Mouse (Mus musculus): ENCODE data around the gene Aldh6a1. TPM values are rescaled to one million over a fixed set of nuclear protein-coding genes. Genes with fewer than 3 reads are reported as not detected.

Aldh6a1 gene
- polyA plus RNA-seq, 1 experiment from 2014 or later = 29.5 TPM

GRCm38 (mm10) chr12:84396947-84397679 lies 53.7 kb downstream of the Aldh6a1 start:
- H3K4me3 ChIP-seq (ENCODE audit: low read depth, low read length) = no peak overlapping the region
- no peak for ATAC-seq (replicated peaks; ENCODE audit: low FRiP score, low TSS enrichment, low read depth)
- H3K4me2 ChIP-seq (ENCODE audit: low read length) = no peak overlapping the region
- no peaks in the 10 kb centered on the region for H3K36me3 ChIP-seq (ENCODE audit: control insufficient read depth, insufficient read depth, low read length)
- no peak overlapping the region for H3K9ac ChIP-seq (ENCODE audit: low read length)
- H3K9me3 ChIP-seq (ENCODE audit: control insufficient read depth, low read length) = no peaks in the 10 kb centered on the region
- H3K27me3 ChIP-seq (replicated peaks; ENCODE audit: control insufficient read depth, insufficient read depth, low read length) = no peaks in the 10 kb centered on the region
- 89% methylated on average over 14 of the region's 14 CpGs for WGBS
- H3K4me1 ChIP-seq (replicated peaks; ENCODE audit: control insufficient read depth, insufficient read depth, low read length) = 0 out of 2 replicates have a peak, but pooled peaks cover 3% of the 10 kb centered on the region
- no peak overlapping the region for H3K27ac ChIP-seq (ENCODE audit: low read depth)
- no peak for DNase-seq (ENCODE audit: low spot score)

- ATAC-seq (replicated peaks; ENCODE audit: low FRiP score, low TSS enrichment, low read depth) = no peak
- H3K4me3 ChIP-seq (ENCODE audit: low read depth, low read length) = no peak overlapping the region
- H3K36me3 ChIP-seq (ENCODE audit: control insufficient read depth, insufficient read depth, low read length) = no peaks in the 10 kb centered on the region
- no peaks in the 10 kb centered on the region for H3K4me1 ChIP-seq (replicated peaks; ENCODE audit: control insufficient read depth, insufficient read depth, low read length)
- DNase-seq (ENCODE audit: low spot score) = no peak
- H3K9ac ChIP-seq (ENCODE audit: low read length) = no peak overlapping the region
- H3K27me3 ChIP-seq (replicated peaks; ENCODE audit: control insufficient read depth, insufficient read depth, low read length) = no peaks in the 10 kb centered on the region
- no peak overlapping the region for H3K27ac ChIP-seq (ENCODE audit: low read depth)
- H3K9me3 ChIP-seq (ENCODE audit: control insufficient read depth, low read length) = no peaks in the 10 kb centered on the region
- H3K4me2 ChIP-seq (ENCODE audit: low read length) = no peak overlapping the region
- WGBS = 83% methylated on average over 5 of the region's 5 CpGs
Measured at GRCm38 (mm10) chr12:84393847-84394246, 57.0 kb downstream of the Aldh6a1 start.

DNA sequence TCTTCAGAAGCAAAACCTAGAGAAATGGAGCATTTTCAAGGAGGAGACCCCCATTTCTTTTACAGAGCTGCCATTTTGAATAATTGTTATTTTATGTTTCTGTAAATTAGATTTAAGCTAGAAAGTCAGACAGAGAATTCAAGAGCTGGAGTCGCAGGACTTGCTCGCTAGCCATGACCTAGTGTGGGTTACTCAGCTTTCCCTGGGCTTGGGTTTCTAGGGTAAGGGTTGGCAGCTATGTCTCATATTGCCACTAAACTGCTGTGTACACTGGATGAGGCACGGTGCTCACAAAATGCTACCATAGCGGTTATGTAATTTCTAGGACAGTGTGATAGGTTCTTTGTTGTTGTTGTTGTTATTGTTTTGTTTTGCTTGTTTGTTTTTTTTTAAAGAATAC lies 58.1 kb downstream of the Aldh6a1 start:
- Histone ChIP-seq H3K4me2 (ENCODE audit: low read length) (no peak overlapping the region), H3K27ac (ENCODE audit: low read depth) (no peak overlapping the region), H3K9me3 (ENCODE audit: control insufficient read depth, low read length) (no peaks in the 10 kb centered on the region), H3K36me3 (ENCODE audit: control insufficient read depth, insufficient read depth, low read length) (no peaks in the 10 kb centered on the region), H3K27me3 (replicated peaks; ENCODE audit: control insufficient read depth, insufficient read depth, low read length) (no peaks in the 10 kb centered on the region), H3K9ac (ENCODE audit: low read length) (no peak overlapping the region), H3K4me3 (ENCODE audit: low read depth, low read length) (no peak overlapping the region), H3K4me1 (replicated peaks; ENCODE audit: control insufficient read depth, insufficient read depth, low read length) (no peaks in the 10 kb centered on the region)
- ATAC-seq (replicated peaks; ENCODE audit: low FRiP score, low TSS enrichment, low read depth) (no peak), DNase-seq (ENCODE audit: low spot score) (no peak)
- WGBS = 93% methylated on average over 4 of the region's 4 CpGs

DNA sequence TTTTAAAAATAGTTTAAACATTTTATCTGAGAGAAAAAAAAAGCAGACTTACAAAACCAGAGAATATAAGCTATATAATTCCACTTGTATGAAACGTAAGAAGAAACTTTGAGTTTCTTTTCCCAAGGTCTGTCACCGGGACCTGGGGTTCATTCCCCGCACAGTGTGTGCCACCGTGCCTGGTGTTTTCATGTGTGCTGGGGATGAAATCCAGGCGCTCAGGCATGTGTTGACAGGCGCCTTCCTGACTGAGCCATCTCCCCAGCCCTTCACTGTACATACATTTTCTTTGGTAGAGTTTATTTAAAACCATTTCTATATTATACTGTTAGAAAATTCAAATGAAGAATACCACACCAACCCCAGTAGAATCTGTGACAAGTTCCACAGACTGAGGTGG lies 60.5 kb downstream of the Aldh6a1 start:
- no peaks in the 10 kb centered on the region for H3K9me3 ChIP-seq (ENCODE audit: control insufficient read depth, low read length)
- no peaks in the 10 kb centered on the region for H3K27me3 ChIP-seq (replicated peaks; ENCODE audit: control insufficient read depth, insufficient read depth, low read length)
- 75% methylated on average over 6 of the region's 6 CpGs for WGBS
- H3K27ac ChIP-seq (ENCODE audit: low read depth) = no peak overlapping the region
- H3K9ac ChIP-seq (ENCODE audit: low read length) = no peak overlapping the region
- no peak for DNase-seq (ENCODE audit: low spot score)
- H3K36me3 ChIP-seq (ENCODE audit: control insufficient read depth, insufficient read depth, low read length) = no peaks in the 10 kb centered on the region
- no peak overlapping the region for H3K4me2 ChIP-seq (ENCODE audit: low read length)
- ATAC-seq (replicated peaks; ENCODE audit: low FRiP score, low TSS enrichment, low read depth) = no peak
- no peaks in the 10 kb centered on the region for H3K4me1 ChIP-seq (replicated peaks; ENCODE audit: control insufficient read depth, insufficient read depth, low read length)
- H3K4me3 ChIP-seq (ENCODE audit: low read depth, low read length) = no peak overlapping the region

- no peak overlapping the region for H3K9ac ChIP-seq (ENCODE audit: low read length)
- ATAC-seq (replicated peaks; ENCODE audit: low FRiP score, low TSS enrichment, low read depth) (no peak), DNase-seq (ENCODE audit: low spot score) (no peak)
- no peaks in the 10 kb centered on the region for H3K36me3 ChIP-seq (ENCODE audit: control insufficient read depth, insufficient read depth, low read length)
- H3K27me3 ChIP-seq (replicated peaks; ENCODE audit: control insufficient read depth, insufficient read depth, low read length) = no peaks in the 10 kb centered on the region
- 80% methylated on average over 14 of the region's 14 CpGs for WGBS
- no peaks in the 10 kb centered on the region for H3K4me1 ChIP-seq (replicated peaks; ENCODE audit: control insufficient read depth, insufficient read depth, low read length)
- no peaks in the 10 kb centered on the region for H3K9me3 ChIP-seq (ENCODE audit: control insufficient read depth, low read length)
- no peak overlapping the region for H3K27ac ChIP-seq (ENCODE audit: low read depth)
- no peak overlapping the region for H3K4me3 ChIP-seq (ENCODE audit: low read depth, low read length)
- H3K4me2 ChIP-seq (ENCODE audit: low read length) = no peak overlapping the region
Measured at GRCm38 (mm10) chr12:84388774-84389400, 61.9 kb downstream of the Aldh6a1 start.

GRCm38 (mm10) chr12:84388097-84388496 lies 62.7 kb downstream of the Aldh6a1 start:
- Histone ChIP-seq H3K9me3 (ENCODE audit: control insufficient read depth, low read length) (no peaks in the 10 kb centered on the region), H3K4me2 (ENCODE audit: low read length) (no peak overlapping the region), H3K27ac (ENCODE audit: low read depth) (no peak overlapping the region), H3K4me1 (replicated peaks; ENCODE audit: control insufficient read depth, insufficient read depth, low read length) (no peaks in the 10 kb centered on the region), H3K27me3 (replicated peaks; ENCODE audit: control insufficient read depth, insufficient read depth, low read length) (no peaks in the 10 kb centered on the region), H3K36me3 (ENCODE audit: control insufficient read depth, insufficient read depth, low read length) (no peaks in the 10 kb centered on the region), H3K4me3 (ENCODE audit: low read depth, low read length) (no peak overlapping the region), H3K9ac (ENCODE audit: low read length) (no peak overlapping the region)
- ATAC-seq (replicated peaks; ENCODE audit: low FRiP score, low TSS enrichment, low read depth) = no peak
- no peak for DNase-seq (ENCODE audit: low spot score)
- 82% methylated on average over 8 of the region's 8 CpGs for WGBS

- H3K4me2 ChIP-seq (ENCODE audit: low read length) = no peak overlapping the region
Measured at GRCm38 (mm10) chr12:84385408-84385807, 65.4 kb downstream of the Aldh6a1 start.

GRCm38 (mm10) chr12:84384644-84385081 lies 66.1 kb downstream of the Aldh6a1 start:
- DNase-seq (ENCODE audit: low spot score) (no peak), ATAC-seq (replicated peaks; ENCODE audit: low FRiP score, low TSS enrichment, low read depth) (no peak)
- no peak overlapping the region for H3K27ac ChIP-seq (ENCODE audit: low read depth)

More at GRCm38 (mm10) chr12:84385408-84385807, 65.4 kb downstream of the Aldh6a1 start:
- Histone ChIP-seq H3K36me3 (ENCODE audit: control insufficient read depth, insufficient read depth, low read length) (no peaks in the 10 kb centered on the region), H3K27me3 (replicated peaks; ENCODE audit: control insufficient read depth, insufficient read depth, low read length) (no peaks in the 10 kb centered on the region), H3K4me3 (ENCODE audit: low read depth, low read length) (no peak overlapping the region), H3K4me1 (replicated peaks; ENCODE audit: control insufficient read depth, insufficient read depth, low read length) (no peaks in the 10 kb centered on the region), H3K27ac (ENCODE audit: low read depth) (no peak overlapping the region), H3K9me3 (ENCODE audit: control insufficient read depth, low read length) (no peaks in the 10 kb centered on the region), H3K9ac (ENCODE audit: low read length) (no peak overlapping the region)
- WGBS = 90% methylated on average over 4 of the region's 4 CpGs
- DNase-seq (ENCODE audit: low spot score) = no peak
- ATAC-seq (replicated peaks; ENCODE audit: low FRiP score, low TSS enrichment, low read depth) = no peak

DNA sequence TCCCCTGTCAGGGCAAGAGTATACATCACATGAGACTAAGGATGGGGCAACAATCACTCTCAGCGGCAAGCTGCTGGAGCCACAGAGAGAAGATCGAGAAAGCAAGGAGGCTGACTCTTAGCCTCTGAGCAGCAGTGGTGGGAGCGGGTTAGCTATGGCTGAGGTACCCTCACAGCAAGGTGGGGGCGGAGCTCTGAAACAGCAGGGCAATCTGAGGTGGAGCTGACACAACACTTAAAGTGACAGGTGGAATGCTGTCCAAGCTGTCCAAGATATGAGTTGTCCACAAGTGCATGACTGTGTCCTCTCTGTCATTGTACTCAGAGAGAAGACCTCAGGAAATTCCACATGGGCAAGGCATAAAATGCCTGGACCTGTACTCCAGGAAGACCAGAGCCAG lies 68.4 kb downstream of the Aldh6a1 start:
- DNase-seq (ENCODE audit: low spot score) (no peak), ATAC-seq (replicated peaks; ENCODE audit: low FRiP score, low TSS enrichment, low read depth) (no peak)
- H3K9me3 ChIP-seq (ENCODE audit: control insufficient read depth, low read length) = no peaks in the 10 kb centered on the region
- H3K4me2 ChIP-seq (ENCODE audit: low read length) = no peak overlapping the region
- no peak overlapping the region for H3K27ac ChIP-seq (ENCODE audit: low read depth)
- no peaks in the 10 kb centered on the region for H3K4me1 ChIP-seq (replicated peaks; ENCODE audit: control insufficient read depth, insufficient read depth, low read length)
- H3K27me3 ChIP-seq (replicated peaks; ENCODE audit: control insufficient read depth, insufficient read depth, low read length) = no peaks in the 10 kb centered on the region
- H3K36me3 ChIP-seq (ENCODE audit: control insufficient read depth, insufficient read depth, low read length) = 0 out of 2 replicates have a peak, but pooled peaks cover 4% of the 10 kb centered on the region
- 86% methylated on average over 4 of the region's 4 CpGs for WGBS
- no peak overlapping the region for H3K9ac ChIP-seq (ENCODE audit: low read length)
- H3K4me3 ChIP-seq (ENCODE audit: low read depth, low read length) = no peak overlapping the region

More at GRCm38 (mm10) chr12:84384644-84385081, 66.1 kb downstream of the Aldh6a1 start:
- 83% methylated on average over 5 of the region's 5 CpGs for WGBS
- Histone ChIP-seq H3K4me2 (ENCODE audit: low read length) (no peak overlapping the region), H3K4me1 (replicated peaks; ENCODE audit: control insufficient read depth, insufficient read depth, low read length) (no peaks in the 10 kb centered on the region), H3K36me3 (ENCODE audit: control insufficient read depth, insufficient read depth, low read length) (no peaks in the 10 kb centered on the region), H3K27me3 (replicated peaks; ENCODE audit: control insufficient read depth, insufficient read depth, low read length) (no peaks in the 10 kb centered on the region), H3K9ac (ENCODE audit: low read length) (no peak overlapping the region), H3K9me3 (ENCODE audit: control insufficient read depth, low read length) (no peaks in the 10 kb centered on the region), H3K4me3 (ENCODE audit: low read depth, low read length) (no peak overlapping the region)
